Mouse (Mus musculus) urinary bladder, adult 18-20 months (tissue): ENCODE data around the gene Zfp831.

ENCODE experiments used
- DNase-seq, 2 experiments: peaks; one replicate each; pipeline ENCODE4 v3.0.0; 2022; ENCODE audit warnings: low spot score in 2 of 2, mixed read lengths in 2 of 2

The Zfp831 gene

GRCm38 (mm10) chr2:174643448-174644144 is at the start of gene Zfp831:
Gene Zfp831, plus strand, starts transcription at chr2:174643534.
- no peak for DNase-seq

- DNase-seq, result no peak
Measured at GRCm38 (mm10) chr2:174594965-174595364, 48.4 kb upstream of the Zfp831 start.

DNA sequence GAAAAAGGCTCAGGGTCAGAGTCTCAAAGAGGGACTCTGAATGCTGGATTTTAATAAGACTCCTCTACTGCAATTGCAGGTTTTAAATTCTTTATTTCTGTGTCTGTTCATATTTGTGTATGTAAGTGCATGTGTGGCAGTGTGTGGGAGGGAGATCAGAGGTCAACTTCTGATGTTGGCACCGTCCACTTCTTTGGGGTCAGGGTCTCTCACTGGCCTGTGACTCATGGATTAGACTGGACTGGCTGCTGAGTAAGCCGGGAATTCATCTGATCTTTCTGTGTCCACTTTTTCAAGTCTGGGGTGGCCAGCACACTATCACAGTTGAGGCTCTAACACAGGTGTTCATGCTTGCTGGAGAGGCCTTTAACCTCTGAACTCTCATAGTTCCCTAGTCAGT is 47.7 kb upstream of the Zfp831 start:
- DNase-seq, result no peak

- no peak for DNase-seq
Measured at GRCm38 (mm10) chr2:174596457-174596856, 46.9 kb upstream of the Zfp831 start.

- DNase-seq, result no peak
Measured at GRCm38 (mm10) chr2:174598451-174598850, 44.9 kb upstream of the Zfp831 start.

GRCm38 (mm10) chr2:174599071-174599635 is 44.2 kb upstream of the Zfp831 start:
- DNase-seq, result no peak

DNA sequence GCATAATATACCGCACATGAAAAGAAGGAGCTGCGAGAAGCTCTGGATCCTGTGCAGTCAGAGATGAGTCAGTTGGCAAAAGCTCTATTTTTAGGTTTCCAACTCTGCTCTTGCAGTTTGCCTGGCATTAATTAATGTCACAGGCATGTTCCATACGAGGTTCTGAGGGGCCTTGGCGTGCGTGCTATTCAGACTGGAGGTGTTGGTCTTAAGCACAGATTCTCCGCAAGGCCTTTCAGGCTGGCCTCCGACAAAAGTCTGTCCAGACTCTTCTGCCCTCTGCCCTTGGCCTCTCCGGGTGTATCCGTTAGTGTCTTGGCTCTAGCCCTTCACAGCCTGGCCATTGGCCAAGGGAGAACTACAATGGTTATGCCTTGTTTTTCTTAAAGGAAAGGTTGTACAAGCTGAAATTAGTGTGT is 43.5 kb upstream of the Zfp831 start:
- DNase-seq, result no peak

DNA sequence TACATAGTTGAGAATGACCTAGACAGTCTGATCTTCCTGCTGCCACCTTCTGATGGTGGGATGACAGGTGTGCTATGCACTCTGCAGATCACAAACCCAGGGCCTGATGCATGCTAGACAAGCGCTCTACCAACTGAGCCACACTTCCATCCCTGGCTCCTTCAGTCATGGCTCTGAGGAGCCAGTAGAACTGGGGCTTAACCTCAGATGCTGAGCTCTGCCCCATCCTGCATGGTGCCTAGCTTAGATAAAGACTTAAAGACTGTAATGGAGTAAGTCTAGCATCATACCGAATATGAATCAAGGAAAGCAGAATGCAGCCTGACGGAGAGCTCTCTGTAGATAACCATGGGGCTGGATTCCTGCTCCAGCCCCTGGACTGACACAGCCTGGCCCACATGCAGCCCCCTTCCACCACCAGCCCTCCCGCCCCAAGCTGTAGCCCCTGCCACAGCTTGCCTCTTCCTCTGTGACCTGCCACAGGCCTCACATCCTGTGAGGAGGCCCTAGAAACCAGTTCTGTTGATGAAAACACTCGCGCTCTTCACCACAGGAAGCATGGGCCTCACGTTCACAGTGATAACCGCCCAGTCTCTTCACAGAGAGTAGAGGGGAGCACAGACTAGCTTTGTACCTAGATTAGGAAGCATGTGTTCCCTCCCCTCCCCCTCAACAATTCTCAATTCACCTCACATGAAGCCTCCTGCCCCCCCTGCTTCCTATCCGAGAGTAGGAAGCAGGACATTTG is 41.2 kb upstream of the Zfp831 start:
- no peak for DNase-seq

DNA sequence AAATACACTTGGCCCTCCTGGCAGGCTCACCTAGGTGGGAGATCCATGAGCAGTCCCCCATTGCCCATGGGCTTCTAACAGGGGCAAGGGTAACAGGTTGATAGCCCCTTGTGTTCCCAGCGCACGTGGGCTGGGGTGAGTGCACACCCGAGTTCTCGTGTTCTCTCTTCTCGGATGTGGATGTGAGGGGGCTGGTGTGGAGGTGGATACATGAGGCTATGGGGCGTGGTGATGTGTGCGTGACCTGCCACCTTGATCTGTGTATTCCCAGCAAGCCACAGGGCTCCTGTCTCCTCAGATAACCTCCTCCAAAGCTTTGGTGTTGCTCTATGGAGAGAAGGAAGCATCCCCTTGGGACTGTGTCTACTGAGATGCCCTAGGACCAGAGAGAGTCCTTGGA is 40.0 kb upstream of the Zfp831 start:
- DNase-seq, result no peak

- no peak for DNase-seq
Measured at GRCm38 (mm10) chr2:174605020-174605419, 38.3 kb upstream of the Zfp831 start.

DNA sequence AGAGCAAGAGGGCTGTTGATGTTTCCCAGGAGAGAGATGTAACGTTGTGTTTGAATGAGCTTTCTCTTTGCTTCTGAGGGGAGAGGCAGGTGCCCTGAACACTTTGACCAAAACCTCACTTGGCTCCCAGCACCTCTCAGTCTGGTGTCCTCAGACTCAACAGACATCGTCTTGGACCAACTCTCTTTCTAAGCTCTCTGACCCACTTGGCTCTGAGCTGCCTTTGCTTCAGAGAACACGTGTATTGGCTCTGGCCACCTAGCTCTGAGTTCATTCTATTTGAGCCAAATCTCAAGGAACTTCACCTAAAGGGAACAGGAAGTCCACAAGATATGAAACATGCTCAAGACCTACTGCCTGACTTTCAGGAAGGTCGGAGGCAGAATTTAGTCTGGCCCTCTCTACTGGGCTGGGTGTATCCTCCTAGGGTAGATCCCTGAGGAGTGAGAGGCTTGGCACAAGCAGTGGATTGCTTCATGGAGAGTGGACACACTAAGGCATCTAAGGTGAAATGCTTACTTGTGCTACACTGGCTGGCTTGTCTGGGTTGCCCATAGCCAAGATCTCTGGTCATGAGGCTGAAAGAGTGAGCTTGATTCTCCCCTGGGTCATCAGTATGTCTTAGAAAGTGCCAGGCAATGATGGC is 37.8 kb upstream of the Zfp831 start:
- no peak for DNase-seq

DNA sequence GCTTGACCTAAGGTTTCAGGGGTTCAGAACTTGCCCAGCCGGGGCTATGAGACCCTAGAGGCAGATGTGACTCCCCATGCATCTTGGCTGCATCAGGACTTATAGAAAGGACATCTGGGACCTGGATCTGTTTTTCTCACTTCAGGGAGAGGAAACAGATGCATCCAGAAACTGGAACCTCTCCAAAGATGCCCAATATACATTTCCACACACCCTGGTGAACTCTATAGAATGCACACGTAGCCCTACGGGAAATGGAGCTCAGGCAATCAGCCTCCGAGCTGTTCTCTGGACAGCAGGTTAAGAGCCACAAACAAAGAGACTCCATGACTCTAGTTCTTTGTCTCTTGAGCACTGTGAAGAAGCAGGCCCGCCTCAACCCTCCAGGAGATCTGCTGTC is 37.0 kb upstream of the Zfp831 start:
- no peak for DNase-seq

GRCm38 (mm10) chr2:174609892-174610291 is 33.4 kb upstream of the Zfp831 start:
- no peak for DNase-seq

GRCm38 (mm10) chr2:174612386-174613063 is 30.8 kb upstream of the Zfp831 start:
- no peak for DNase-seq

DNA sequence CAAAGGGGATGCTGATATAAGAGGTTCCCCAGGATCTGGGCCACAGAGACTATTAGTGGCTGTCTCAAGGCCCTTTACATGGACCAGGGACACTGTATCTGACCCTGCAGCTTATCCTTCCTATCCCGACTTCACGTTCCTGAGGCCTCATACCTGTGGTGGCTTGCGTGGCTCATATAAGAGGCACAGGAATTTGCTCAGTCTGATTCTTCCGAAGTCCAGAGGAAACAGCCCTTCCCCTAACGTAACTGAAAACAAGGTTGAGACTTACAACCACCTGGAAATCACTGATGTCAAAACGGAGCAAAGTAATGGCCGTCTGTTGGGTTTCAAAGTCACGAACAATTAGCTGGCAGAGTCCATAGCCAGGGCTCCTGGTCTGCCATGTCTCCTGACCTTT is 30.1 kb upstream of the Zfp831 start:
- no peak for DNase-seq

DNA sequence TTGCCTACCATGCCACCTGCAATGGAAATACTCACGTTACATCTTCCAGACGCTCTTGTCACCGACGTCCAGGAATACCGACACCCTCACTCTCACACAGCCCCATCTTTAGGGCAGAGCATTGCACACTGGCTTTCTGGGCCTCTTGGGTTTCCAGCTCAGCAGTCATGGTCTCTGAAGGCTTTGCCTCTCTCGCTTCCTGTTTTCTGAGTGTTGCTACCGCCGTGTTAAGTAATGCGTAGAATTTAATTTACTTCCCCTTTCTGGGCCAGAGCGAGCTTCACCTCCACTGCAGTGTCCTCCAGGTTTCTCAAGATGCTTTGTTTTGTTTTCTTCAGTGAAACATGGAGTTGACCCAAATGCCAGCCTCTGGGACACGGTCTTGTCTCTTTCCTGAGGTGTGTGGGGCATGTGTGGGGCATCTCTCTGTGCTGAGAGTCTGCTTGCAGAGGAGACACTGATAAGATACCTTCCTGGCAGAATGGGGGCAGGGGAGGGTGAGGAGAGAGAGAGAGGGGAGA is 29.4 kb upstream of the Zfp831 start:
- DNase-seq, result no peak

- no peak for DNase-seq
Measured at GRCm38 (mm10) chr2:174621881-174622280, 21.5 kb upstream of the Zfp831 start.

DNA sequence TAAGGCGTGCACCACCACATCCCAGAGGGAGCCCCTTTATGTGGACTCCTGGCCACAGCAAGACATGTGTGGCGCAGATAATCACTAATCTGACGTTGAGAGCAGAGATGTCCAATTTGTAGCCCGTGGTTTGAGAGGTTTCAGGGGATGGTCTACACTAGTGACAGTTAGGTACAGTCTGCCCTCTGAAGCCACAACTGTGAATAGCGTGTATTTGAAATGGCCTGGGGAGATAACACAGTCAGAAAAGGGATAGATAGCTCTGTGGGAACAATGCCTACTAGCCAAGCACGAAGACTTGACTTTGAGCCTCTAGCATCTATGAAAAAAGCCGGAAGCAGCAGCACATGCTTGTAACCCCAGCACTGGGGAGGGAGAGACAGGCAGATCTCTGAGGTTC is 18.9 kb upstream of the Zfp831 start:
- no peak for DNase-seq

GRCm38 (mm10) chr2:174627021-174627420 is 16.3 kb upstream of the Zfp831 start:
- no peak for DNase-seq

DNA sequence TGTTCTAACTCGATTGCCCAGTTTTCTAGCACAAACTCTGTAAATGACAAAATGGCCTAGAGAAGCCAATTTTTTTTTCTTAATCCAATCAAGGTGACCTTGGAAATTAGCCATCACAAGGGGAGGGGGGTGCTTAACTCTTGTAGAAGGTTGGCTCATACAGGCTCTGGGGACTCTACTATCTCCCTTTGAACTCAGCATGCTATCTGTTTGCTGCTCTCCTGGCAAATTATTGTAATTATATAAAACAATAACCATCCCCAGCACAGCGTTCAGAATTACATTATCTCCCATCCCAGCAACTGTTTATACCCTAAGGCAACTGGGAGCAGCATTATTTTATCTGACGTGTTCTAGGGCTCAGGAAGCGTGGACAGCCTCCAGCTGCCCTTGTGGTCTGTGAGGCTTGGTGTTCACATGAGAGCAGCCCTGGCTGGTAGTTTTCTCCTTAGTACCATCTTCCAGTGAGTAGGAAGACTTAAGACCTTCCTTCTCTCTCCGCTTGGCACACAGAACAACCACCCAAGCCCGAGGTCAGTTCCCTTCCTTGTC is 14.0 kb upstream of the Zfp831 start:
- no peak for DNase-seq

- no peak for DNase-seq
Measured at GRCm38 (mm10) chr2:174636750-174637149, 6.6 kb upstream of the Zfp831 start.
